Mouse (Mus musculus) embryonic facial prominence, embryonic 13.5 days (tissue): ENCODE data around the gene Dirc2. TPM values are rescaled to one million over a fixed set of nuclear protein-coding genes. Genes with fewer than 3 reads are reported as not detected.
A peak's percentile ranks its signal among the peaks of the same experiment; 100 is the strongest.

ENCODE experiments used
- ATAC-seq: fragments of 200-750 bp; cut with Nextera tagmentation; 2 replicates; pipeline ENCODE4 v1.8.0; 2017; ENCODE audit warnings: low read depth; ENCODE audit not compliant: insufficient number of reproducible peaks, insufficient read depth, low FRiP score, low TSS enrichment
- H3K27ac ChIP-seq: fragments of 300-500 bp; sonication (generic); 2 replicates; pipeline ENCODE4 v1.5.1; 2015; ENCODE audit warnings: moderate library complexity, mild to moderate bottlenecking, inconsistent platforms
- H3K27me3 ChIP-seq: fragments of 300-500 bp; sonication (generic); 2 replicates; pipeline ENCODE4 v1.6.1; 2015; ENCODE audit warnings: mild to moderate bottlenecking, inconsistent platforms
- H3K36me3 ChIP-seq: fragments of 300-500 bp; sonication (generic); 2 replicates; pipeline ENCODE4 v1.6.1; 2015; ENCODE audit warnings: mild to moderate bottlenecking, inconsistent platforms
- H3K4me1 ChIP-seq: fragments of 300-500 bp; sonication (generic); 2 replicates; pipeline ENCODE4 v1.6.1; 2015; ENCODE audit warnings: inconsistent platforms
- H3K4me2 ChIP-seq: fragments of 300-500 bp; sonication (generic); 2 replicates; pipeline ENCODE4 v1.6.1; 2015; ENCODE audit warnings: moderate library complexity, mild to moderate bottlenecking, inconsistent platforms
- H3K4me3 ChIP-seq: fragments of 300-500 bp; sonication (generic); 2 replicates; pipeline ENCODE4 v1.5.1; 2015; ENCODE audit warnings: mild to moderate bottlenecking, inconsistent platforms
- H3K9ac ChIP-seq: fragments of 300-500 bp; sonication (generic); 2 replicates; pipeline ENCODE4 v1.6.1; 2015; ENCODE audit warnings: mild to moderate bottlenecking, inconsistent platforms
- H3K9me3 ChIP-seq: fragments of 300-500 bp; sonication (generic); 2 replicates; pipeline ENCODE4 v1.6.1; 2016; ENCODE audit warnings: inconsistent platforms
- whole genome bisulfite sequencing: fragments of 180-500 bp; shearing (Covaris S2); methylation state at CpG from one replicate; pipeline ENCODE4 v1.1.7; 2015; ENCODE audit warnings: mixed read lengths; 5-methylcytosine and 5-hydroxymethylcytosine counted together
- polyA plus RNA-seq: library from polyadenylated mRNA; unstranded; fragments of >200 nt; fragmentation: Nextera tagmentation; extraction: Ambion mirVana; gene quantifications from 2 replicates; pipeline ENCODE4 v1.2.1, GENCODE M21; 2015

Gene Dirc2
- polyA plus RNA-seq, 1 experiment from 2014 or later: 16.8 TPM

DNA sequence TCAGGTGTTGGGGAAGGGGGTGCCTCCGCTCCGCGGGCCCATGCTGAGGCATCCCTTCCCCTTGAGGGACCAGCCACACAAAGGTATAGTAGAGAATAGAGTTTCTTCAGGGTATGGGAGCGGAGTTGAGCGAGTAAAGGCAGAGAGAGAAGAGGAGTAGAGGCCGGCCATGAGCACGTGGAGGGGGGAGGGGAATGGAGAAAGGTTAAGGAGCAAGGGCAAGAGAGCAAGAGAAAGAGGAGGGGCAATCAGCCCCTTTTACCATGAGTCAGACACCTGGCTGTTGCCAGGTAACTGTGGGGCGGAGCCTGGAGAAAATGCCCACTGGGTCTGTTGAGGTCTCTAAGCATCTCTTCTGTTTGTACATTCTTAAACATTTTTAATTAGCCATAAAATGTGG lies 2.0 kb upstream of the Dirc2 start:
- H3K4me3 ChIP-seq: peak overlapping the region; percentile 83
- H3K4me1 ChIP-seq: peaks cover 33% of the 10 kb centered on the region
- H3K9me3 ChIP-seq: no peaks in the 10 kb centered on the region
- H3K9ac ChIP-seq: 0 out of 2 replicates have a peak overlapping the region, but pooled peaks have one; percentile 37
- no peak for ATAC-seq
- no peaks in the 10 kb centered on the region for H3K27me3 ChIP-seq
- peak overlapping the region; percentile 78 for H3K4me2 ChIP-seq
- H3K27ac ChIP-seq: no peak overlapping the region
- no peaks in the 10 kb centered on the region; the same call in 1 of the 2 replicates for H3K36me3 ChIP-seq
- WGBS: 19% methylated on average over 8 of the region's 8 CpGs

DNA sequence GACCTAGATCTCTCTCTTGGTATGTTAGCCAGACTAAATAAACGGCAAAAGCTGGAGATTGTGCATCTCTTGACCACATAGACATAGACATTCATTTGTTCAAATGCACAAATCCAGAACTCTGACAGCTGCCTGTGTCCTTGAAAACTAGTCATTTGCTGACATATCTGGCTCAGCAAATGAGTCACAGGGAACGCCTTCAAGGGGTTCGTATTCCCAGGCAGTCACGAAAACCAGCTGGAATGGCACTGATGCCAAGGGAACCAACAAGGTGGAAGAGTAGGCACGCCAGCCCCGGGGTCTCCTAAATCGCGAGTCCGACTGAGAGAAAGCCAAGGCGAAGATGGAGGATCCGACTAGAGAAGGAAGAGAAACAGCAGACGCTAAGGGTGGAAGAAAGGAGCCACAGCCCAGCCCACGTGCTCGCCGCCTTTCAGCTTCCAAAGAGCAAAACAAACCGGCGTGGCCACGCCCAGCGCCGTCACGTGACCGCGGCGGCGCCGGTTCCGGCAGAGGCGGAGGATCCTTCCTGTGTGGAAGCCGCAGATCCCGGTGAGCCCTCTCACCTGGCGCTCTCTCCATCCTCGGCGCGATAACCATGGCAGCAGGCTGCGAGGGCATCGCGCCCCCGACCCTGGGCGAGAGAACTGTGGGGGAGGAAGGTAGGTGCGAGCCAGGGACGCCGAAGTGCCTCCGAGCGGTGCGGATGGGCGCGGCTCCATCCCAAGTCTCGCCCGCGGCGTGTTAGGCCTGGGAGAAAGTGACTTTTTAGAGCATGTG lies 912 bp upstream of the Dirc2 start, which contains the start of gene Hspbap1:
Gene Hspbap1, plus strand, starts transcription at position 498 of the 780 bp plus-strand sequence.
- H3K4me3 ChIP-seq: peak within 1 kb of the TSS; percentile 83
- peak within 1 kb of the TSS; percentile 73; the same call in 1 of the 2 replicates for H3K27ac ChIP-seq
- H3K9ac ChIP-seq: peak within 1 kb of the TSS; percentile 94
- peaks cover 33% of the 10 kb centered on the region for H3K4me1 ChIP-seq
- H3K36me3 ChIP-seq: no peaks in the 10 kb centered on the region; the same call in 1 of the 2 replicates
- H3K27me3 ChIP-seq: no peaks in the 10 kb centered on the region
- no peaks in the 10 kb centered on the region for H3K9me3 ChIP-seq
- H3K4me2 ChIP-seq: peak within 1 kb of the TSS; percentile 78
- peak; percentile 66; the same call in 1 of the 2 replicates for ATAC-seq
- WGBS: under 1% methylated on average over 51 of the region's 51 CpGs

- Histone ChIP-seq H3K9me3 (no peaks in the 10 kb centered on the region), H3K27me3 (no peaks in the 10 kb centered on the region), H3K4me3 (peak overlapping the region; percentile 83), H3K36me3 (no peaks in the 10 kb centered on the region; the same call in 1 of the 2 replicates), H3K9ac (peak overlapping the region; percentile 94), H3K4me2 (peak overlapping the region; percentile 78), H3K4me1 (peaks cover 36% of the 10 kb centered on the region), H3K27ac (0 out of 2 replicates have a peak overlapping the region, but pooled peaks have one; percentile 73)
- no peak for ATAC-seq
- WGBS: 23% methylated on average over 6 of the region's 6 CpGs
Measured at GRCm38 (mm10) chr16:35768469-35768784, 729 bp downstream of the Dirc2 start.

GRCm38 (mm10) chr16:35766366-35766765 lies 2.8 kb downstream of the Dirc2 start:
- no peaks in the 10 kb centered on the region for H3K36me3 ChIP-seq
- no peak overlapping the region for H3K9ac ChIP-seq
- H3K27me3 ChIP-seq: no peaks in the 10 kb centered on the region
- H3K4me2 ChIP-seq: no peak overlapping the region
- no peaks in the 10 kb centered on the region for H3K9me3 ChIP-seq
- H3K4me1 ChIP-seq: peaks cover 33% of the 10 kb centered on the region
- no peak overlapping the region for H3K27ac ChIP-seq
- H3K4me3 ChIP-seq: no peak overlapping the region
- no peak for ATAC-seq
- WGBS: 88% methylated on average over 3 of the region's 3 CpGs

- no peak overlapping the region for H3K9ac ChIP-seq
- H3K4me1 ChIP-seq: peaks cover 26% of the 10 kb centered on the region
- WGBS: 66% methylated on average over 2 of the region's 2 CpGs
- H3K27ac ChIP-seq: no peak overlapping the region
- H3K36me3 ChIP-seq: no peaks in the 10 kb centered on the region
- ATAC-seq: no peak
- H3K27me3 ChIP-seq: no peaks in the 10 kb centered on the region
- H3K4me2 ChIP-seq: no peak overlapping the region
- H3K4me3 ChIP-seq: no peak overlapping the region
- H3K9me3 ChIP-seq: no peaks in the 10 kb centered on the region
Measured at GRCm38 (mm10) chr16:35765449-35765848, 3.7 kb downstream of the Dirc2 start.

DNA sequence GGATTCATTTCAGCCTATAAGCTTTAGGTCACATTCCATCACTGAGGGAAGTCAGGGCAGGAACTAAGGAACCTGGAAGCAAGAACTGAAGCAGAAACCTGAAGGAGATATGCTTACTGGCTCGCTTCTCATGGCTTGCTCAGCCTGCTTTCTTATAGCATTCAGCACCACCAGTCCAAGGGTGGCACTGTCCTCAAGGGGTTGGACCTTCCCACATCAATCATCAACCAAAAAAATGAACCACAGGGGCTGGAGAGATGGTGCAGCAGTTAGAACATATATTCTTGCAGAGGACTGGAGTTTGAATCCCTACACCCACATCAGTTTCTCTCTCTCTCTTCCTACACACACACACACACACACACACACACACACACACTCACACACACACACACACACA lies 4.2 kb downstream of the Dirc2 start:
- 60% methylated on average over 1 of the region's 1 CpGs for WGBS
- Histone ChIP-seq H3K4me1 (peaks cover 28% of the 10 kb centered on the region), H3K27ac (no peak overlapping the region), H3K4me2 (no peak overlapping the region), H3K4me3 (no peak overlapping the region), H3K9me3 (no peaks in the 10 kb centered on the region), H3K27me3 (no peaks in the 10 kb centered on the region), H3K9ac (no peak overlapping the region), H3K36me3 (no peaks in the 10 kb centered on the region)
- no peak for ATAC-seq

DNA sequence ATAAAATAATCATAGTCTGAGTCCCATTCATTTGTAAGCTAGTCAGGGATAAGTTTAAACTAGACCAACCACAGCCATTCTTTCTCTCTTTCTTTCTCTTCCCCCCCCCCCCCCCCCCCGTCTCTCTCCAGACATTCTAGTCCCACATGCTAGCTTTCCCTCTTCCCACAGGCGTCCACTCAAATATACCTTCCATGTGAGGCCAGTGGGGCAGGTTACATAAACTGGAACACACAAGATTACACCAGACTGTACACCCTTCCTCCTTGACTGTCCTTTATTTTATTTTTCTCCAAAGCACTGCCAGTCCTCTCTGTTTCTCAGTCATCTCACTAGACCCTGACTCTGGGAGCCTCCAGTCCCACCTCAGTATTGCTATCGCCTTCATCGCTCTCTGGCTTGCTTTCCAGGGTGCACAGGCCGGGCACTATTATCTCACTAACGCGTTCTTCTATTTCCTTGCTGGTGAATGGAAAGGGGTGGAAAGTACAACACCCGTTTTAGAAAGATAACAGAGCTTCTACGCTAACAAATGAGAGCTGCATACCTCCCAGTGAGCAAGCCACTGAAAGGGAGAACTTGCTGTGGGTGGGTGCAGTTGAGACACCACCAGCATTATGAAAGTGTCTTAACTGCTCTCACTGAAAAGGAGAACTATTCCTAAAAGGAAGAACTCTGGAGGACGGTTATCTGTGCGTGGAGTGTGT lies 5.4 kb downstream of the Dirc2 start:
- Histone ChIP-seq H3K27ac (no peak overlapping the region), H3K36me3 (no peaks in the 10 kb centered on the region), H3K9me3 (no peaks in the 10 kb centered on the region), H3K4me2 (no peak overlapping the region), H3K4me3 (no peak overlapping the region), H3K27me3 (no peaks in the 10 kb centered on the region), H3K4me1 (peaks cover 22% of the 10 kb centered on the region), H3K9ac (no peak overlapping the region)
- ATAC-seq: no peak
- WGBS: 86% methylated on average over 11 of the region's 11 CpGs

DNA sequence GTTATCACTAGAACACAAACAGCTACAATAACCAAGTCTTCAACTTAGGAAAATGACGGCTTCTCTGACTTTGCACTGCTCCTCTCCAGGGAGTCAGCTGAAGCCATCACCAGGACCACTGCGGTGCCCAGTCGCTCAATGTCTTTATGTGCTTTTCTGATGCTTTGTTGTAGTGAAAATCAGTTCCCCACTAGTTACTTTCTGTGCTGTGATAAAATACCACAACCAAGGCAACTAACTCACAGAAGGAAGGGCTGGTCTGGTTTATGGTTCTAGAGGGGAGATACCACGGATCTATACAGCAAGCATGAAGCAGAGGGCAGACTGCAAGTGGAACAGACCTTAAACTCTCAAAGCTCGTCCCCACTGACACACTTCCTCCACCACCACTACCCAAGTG lies 9.8 kb downstream of the Dirc2 start:
- Histone ChIP-seq H3K9me3 (no peaks in the 10 kb centered on the region), H3K4me1 (peaks cover 8% of the 10 kb centered on the region; the same call in 1 of the 2 replicates), H3K9ac (no peak overlapping the region), H3K27me3 (no peaks in the 10 kb centered on the region), H3K4me2 (no peak overlapping the region), H3K36me3 (no peaks in the 10 kb centered on the region), H3K4me3 (no peak overlapping the region), H3K27ac (no peak overlapping the region)
- no peak for ATAC-seq
- 87% methylated on average over 5 of the region's 5 CpGs for WGBS

- H3K36me3 ChIP-seq: no peaks in the 10 kb centered on the region
- 89% methylated on average over 9 of the region's 9 CpGs for WGBS
Measured at GRCm38 (mm10) chr16:35756697-35757096, 12.5 kb downstream of the Dirc2 start.

DNA sequence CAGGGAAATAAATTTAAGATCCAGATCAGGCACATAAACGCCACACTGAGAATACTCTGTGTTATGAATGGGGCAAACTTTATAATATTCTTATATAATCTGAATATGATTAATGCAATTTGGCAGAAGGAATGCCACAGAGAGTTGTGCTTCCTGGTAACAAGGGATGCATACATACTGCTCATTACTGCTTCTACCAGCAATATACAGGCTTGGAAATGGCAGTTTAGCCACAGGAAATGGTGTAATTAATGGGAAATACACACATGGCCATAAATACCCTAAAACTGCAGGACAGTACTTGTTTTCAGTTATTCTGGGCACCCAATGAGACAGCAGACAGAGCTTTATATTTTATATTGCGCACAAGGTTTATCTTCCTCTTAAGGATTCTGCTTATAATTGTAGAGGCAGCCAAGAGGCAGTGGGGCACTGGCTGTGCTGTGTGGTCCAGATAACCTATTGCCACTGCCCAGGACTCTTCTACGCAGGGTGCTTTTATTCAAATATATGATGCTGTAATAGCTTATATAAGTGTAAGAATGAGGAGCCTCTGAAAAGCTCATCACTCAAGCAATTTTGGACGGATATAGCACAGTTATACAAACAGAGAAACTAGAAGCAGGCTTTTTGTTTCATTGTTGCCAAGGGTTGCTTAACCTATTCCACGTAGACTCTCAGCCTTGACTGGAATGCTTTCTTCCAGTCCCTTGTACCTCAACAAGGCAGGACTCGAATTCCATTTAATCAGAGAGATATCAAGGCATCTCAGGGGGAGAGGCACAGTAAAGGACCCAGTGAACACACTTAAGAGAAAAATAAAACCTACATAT lies 13.4 kb downstream of the Dirc2 start:
- H3K27ac ChIP-seq: no peak overlapping the region
- no peak for ATAC-seq
- no peaks in the 10 kb centered on the region for H3K27me3 ChIP-seq

More at GRCm38 (mm10) chr16:35756697-35757096, 12.5 kb downstream of the Dirc2 start:
- Histone ChIP-seq H3K9me3 (no peaks in the 10 kb centered on the region), H3K4me1 (peaks cover 8% of the 10 kb centered on the region; the same call in 1 of the 2 replicates), H3K27ac (no peak overlapping the region), H3K27me3 (no peaks in the 10 kb centered on the region), H3K9ac (no peak overlapping the region), H3K4me2 (no peak overlapping the region), H3K4me3 (no peak overlapping the region)
- no peak for ATAC-seq

DNA sequence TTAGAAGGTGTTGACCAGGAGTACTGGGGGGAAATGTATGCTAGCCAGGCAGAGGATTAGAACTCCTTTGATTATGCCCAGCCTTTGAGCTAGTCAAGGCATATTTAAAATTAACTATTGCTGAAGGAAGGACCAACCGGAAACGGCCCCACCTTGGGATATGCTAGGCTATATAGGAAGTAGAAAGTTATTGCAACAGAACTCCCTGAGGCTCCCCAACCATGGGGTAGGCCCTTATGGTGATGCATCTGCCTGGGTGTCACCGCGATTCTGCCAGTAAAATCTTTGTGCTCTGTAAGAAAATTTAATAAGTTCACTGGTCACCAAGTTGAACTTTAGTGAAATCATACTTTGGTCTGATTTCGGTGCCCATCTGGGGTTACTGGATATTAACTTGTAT lies 15.2 kb downstream of the Dirc2 start:
- Histone ChIP-seq H3K9me3 (no peaks in the 10 kb centered on the region), H3K36me3 (no peaks in the 10 kb centered on the region), H3K27me3 (no peaks in the 10 kb centered on the region), H3K4me1 (peaks cover 4% of the 10 kb centered on the region; the same call in 1 of the 2 replicates), H3K27ac (no peak overlapping the region), H3K4me3 (no peak overlapping the region), H3K4me2 (no peak overlapping the region), H3K9ac (no peak overlapping the region)
- no peak for ATAC-seq
- 91% methylated on average over 5 of the region's 5 CpGs for WGBS

More for the DNA sequence above, 13.4 kb downstream of the Dirc2 start:
- Histone ChIP-seq H3K4me1 (peaks cover 8% of the 10 kb centered on the region; the same call in 1 of the 2 replicates), H3K9me3 (no peaks in the 10 kb centered on the region), H3K9ac (no peak overlapping the region), H3K36me3 (no peaks in the 10 kb centered on the region), H3K4me3 (no peak overlapping the region), H3K4me2 (no peak overlapping the region)
- whole genome bisulfite sequencing: 73% methylated on average over 6 of the region's 6 CpGs
